Mouse (Mus musculus) hindbrain, postnatal 0 days (tissue): ENCODE measurements around the gene Sez6. TPM values are rescaled to one million over a fixed set of nuclear protein-coding genes. Genes with fewer than 3 reads are reported as not detected.

Experiments
- ATAC-seq: fragments of 200-750 bp; cut with Nextera tagmentation; 2 replicates; pipeline ENCODE4 v1.8.0; 2017; ENCODE audit warnings: mild to moderate bottlenecking, moderate TSS enrichment, moderate library complexity
- DNase-seq: peaks from one replicate; pipeline ENCODE4 v3.0.0-alpha.2; 2015; ENCODE audit warnings: low spot score
- H3K27ac ChIP-seq: fragments of 300-500 bp; sonication (generic); 2 replicates; pipeline ENCODE4 v1.5.1; 2014; ENCODE audit warnings: mild to moderate bottlenecking
- H3K27me3 ChIP-seq: fragments of 300-500 bp; sonication (generic); 2 replicates; pipeline ENCODE4 v1.6.1; 2014; ENCODE audit warnings: low read length, mixed read lengths; ENCODE audit not compliant: insufficient read depth
- H3K36me3 ChIP-seq: fragments of 300-500 bp; sonication (generic); 2 replicates; pipeline ENCODE4 v1.6.1; 2014; ENCODE audit warnings: low read length, mixed read lengths; ENCODE audit not compliant: insufficient read depth
- H3K4me1 ChIP-seq: fragments of 300-500 bp; sonication (generic); 2 replicates; pipeline ENCODE4 v1.6.1; 2014; ENCODE audit warnings: antibody characterized with exemption, low read length, mixed read lengths; ENCODE audit not compliant: insufficient read depth
- H3K4me2 ChIP-seq: fragments of 300-500 bp; sonication (generic); 2 replicates; pipeline ENCODE4 v1.6.1; 2014; ENCODE audit warnings: low read depth, mild to moderate bottlenecking, low read length, moderate library complexity, mixed read lengths
- H3K4me3 ChIP-seq: fragments of 300-500 bp; sonication (generic); 2 replicates; pipeline ENCODE4 v1.5.1; 2014; ENCODE audit warnings: low read length
- H3K9ac ChIP-seq: fragments of 300-500 bp; sonication (generic); replicated peaks from 2 replicates; pipeline ENCODE4 v1.6.1; 2014; ENCODE audit warnings: mild to moderate bottlenecking, low read length, moderate library complexity, mixed read lengths
- H3K9me3 ChIP-seq: fragments of 300-500 bp; sonication (generic); 2 replicates; pipeline ENCODE4 v1.6.1; 2016; ENCODE audit warnings: low read length, mixed read lengths
- CTCF ChIP-seq: IDR thresholded peaks from 2 replicates; pipeline ENCODE4 v1.5.1; 2016; ENCODE audit warnings: antibody characterized with exemption, control low read depth, low read depth
- WGBS: fragments of 180-500 bp; shearing (Covaris S2); extraction: QIAGEN DNeasy Blood & Tissue Kit; methylation state at CpG from one replicate; pipeline ENCODE4 v1.1.7; 2014; 5-methylcytosine and 5-hydroxymethylcytosine counted together
- polyA plus RNA-seq: library from polyadenylated mRNA; unstranded; fragments of >200 nt; fragmentation: Nextera tagmentation; extraction: Ambion mirVana; gene quantifications from 2 replicates; pipeline ENCODE4 v1.2.1, GENCODE M21; 2015
- total RNA-seq: library from RNA; depleted of rRNA; stranded (reverse); fragments of >200 nt; gene quantifications from 2 replicates; pipeline ENCODE4 v1.2.3, GENCODE M21; 2014

Gene Sez6
- total and polyA plus RNA-seq, 2 experiments from 2014 or later, result 127 to 177 TPM

- Histone ChIP-seq H3K36me3 (no peaks in the 10 kb centered on the region), H3K4me3 (no peak overlapping the region), H3K4me2 (no peak overlapping the region), H3K27ac (no peak overlapping the region), H3K9me3 (no peaks in the 10 kb centered on the region), H3K27me3 (no peaks in the 10 kb centered on the region), H3K4me1 (peaks cover 15% of the 10 kb centered on the region), H3K9ac (no peak overlapping the region)
- WGBS, result 64% methylated on average over 5 of the region's 5 CpGs
- ATAC-seq, result no peak
- DNase-seq, result no peak
- TF ChIP-seq CTCF, result no peak
Measured at GRCm38 (mm10) chr11:77927837-77928236, 2.8 kb upstream of the Sez6 start.

GRCm38 (mm10) chr11:77931541-77932433 is 1.2 kb downstream of the Sez6 start:
- no peak for DNase-seq
- Histone ChIP-seq H3K36me3 (no peaks in the 10 kb centered on the region), H3K9me3 (no peaks in the 10 kb centered on the region), H3K4me2 (peak overlapping the region; percentile 69), H3K27ac (peak overlapping the region; percentile 89), H3K27me3 (no peaks in the 10 kb centered on the region), H3K4me1 (peaks cover 30% of the 10 kb centered on the region), H3K9ac (peak overlapping the region; percentile 83), H3K4me3 (peak overlapping the region; percentile 70)
- WGBS, result 2% methylated on average over 41 of the region's 41 CpGs
- no peak for TF ChIP-seq CTCF
- ATAC-seq, result no peak

GRCm38 (mm10) chr11:77932576-77932975 is 2.0 kb downstream of the Sez6 start:
- ATAC-seq (no peak), DNase-seq (no peak)
- Histone ChIP-seq H3K9ac (peak overlapping the region; percentile 83; the same call in 1 of the 2 replicates), H3K4me2 (peak overlapping the region; percentile 69), H3K4me1 (peaks cover 32% of the 10 kb centered on the region), H3K27me3 (no peaks in the 10 kb centered on the region), H3K27ac (peak overlapping the region; percentile 57), H3K36me3 (no peaks in the 10 kb centered on the region), H3K4me3 (peak overlapping the region; percentile 70), H3K9me3 (no peaks in the 10 kb centered on the region)
- TF ChIP-seq CTCF, result no peak
- WGBS, result 39% methylated on average over 5 of the region's 5 CpGs

- DNase-seq (peak; percentile 65), ATAC-seq (peak; percentile 41; the same call in 1 of the 2 replicates)
- WGBS, result 7% methylated on average over 4 of the region's 4 CpGs
- peak overlapping the region; percentile 33; the same call in 1 of the 2 replicates for H3K9ac ChIP-seq
- H3K27me3 ChIP-seq, result no peaks in the 10 kb centered on the region
- TF ChIP-seq CTCF, result no peak
- no peaks in the 10 kb centered on the region for H3K9me3 ChIP-seq
- peaks cover 32% of the 10 kb centered on the region for H3K4me1 ChIP-seq
- H3K27ac ChIP-seq, result peak overlapping the region; percentile 62
- no peaks in the 10 kb centered on the region for H3K36me3 ChIP-seq
- H3K4me2 ChIP-seq, result peak overlapping the region; percentile 69
- H3K4me3 ChIP-seq, result peak overlapping the region; percentile 70
Measured at GRCm38 (mm10) chr11:77934111-77934521, 3.5 kb downstream of the Sez6 start.

GRCm38 (mm10) chr11:77934568-77935311 is 4.1 kb downstream of the Sez6 start:
- H3K27me3 ChIP-seq, result no peaks in the 10 kb centered on the region
- no peaks in the 10 kb centered on the region for H3K9me3 ChIP-seq
- DNase-seq, result no peak
- no peak for ATAC-seq
- peak overlapping the region; percentile 69 for H3K4me2 ChIP-seq
- H3K9ac ChIP-seq, result peak overlapping the region; percentile 33; the same call in 1 of the 2 replicates
- no peak for TF ChIP-seq CTCF
- WGBS, result 43% methylated on average over 5 of the region's 5 CpGs
- peak overlapping the region; percentile 62 for H3K27ac ChIP-seq
- no peaks in the 10 kb centered on the region for H3K36me3 ChIP-seq
- H3K4me1 ChIP-seq, result peaks cover 32% of the 10 kb centered on the region
- peak overlapping the region; percentile 70 for H3K4me3 ChIP-seq

GRCm38 (mm10) chr11:77936846-77937245 is 6.2 kb downstream of the Sez6 start:
- Histone ChIP-seq H3K4me1 (peaks cover 32% of the 10 kb centered on the region), H3K9me3 (no peaks in the 10 kb centered on the region), H3K27ac (no peak overlapping the region; the same call in 1 of the 2 replicates), H3K4me3 (no peak overlapping the region), H3K36me3 (no peaks in the 10 kb centered on the region), H3K27me3 (no peaks in the 10 kb centered on the region), H3K9ac (no peak overlapping the region), H3K4me2 (peak overlapping the region; percentile 23)
- 14% methylated on average over 8 of the region's 8 CpGs for WGBS
- ATAC-seq, result no peak
- no peak for DNase-seq
- no peak for TF ChIP-seq CTCF
